Mouse (Mus musculus): Measurements from ENCODE around the gene Saa4. TPM values are rescaled to one million over a fixed set of nuclear protein-coding genes. Genes with fewer than 3 reads are reported as not detected.
"Not testable (repeated sequence)": the region's sequence is repeated elsewhere in the genome, so short reads cannot be mapped to it uniquely, and the experiment has no call there.

Gene Saa4
- total RNA-seq (2021): not detected
- long read RNA-seq, experiment 1: 0 reads
- long read RNA-seq, experiment 2: 0 reads

GRCm38 (mm10) chr7:46732458-46732857 lies at the start of gene Saa4:
TSS of gene Saa4 (minus strand) at chr7:46732603.
- no peak for DNase-seq
- intact Hi-C loops (cut with DNase I; ENCODE audit: low total_unique reads): no loop called here

- DNase-seq: peak; percentile 22
- intact Hi-C loops (cut with DNase I; ENCODE audit: low total_unique reads): no loop called here
These were observed 38.3 kb upstream of the Saa4 start for GRCm38 (mm10) chr7:46770706-46771105.

- DNase-seq: no peak
- intact Hi-C loops (cut with DNase I; ENCODE audit: low total_unique reads): loop anchor here (5.0 kb wide), 1 partner anchor 56 kb away; the partner anchor contains the start of gene Saal1
These were observed 36.0 kb upstream of the Saa4 start for GRCm38 (mm10) chr7:46768451-46768850.

GRCm38 (mm10) chr7:46767371-46767770 lies 35.0 kb upstream of the Saa4 start:
- no peak for DNase-seq
- intact Hi-C loops (cut with DNase I; ENCODE audit: low total_unique reads): loop anchor here (5.0 kb wide), 1 partner anchor 55 kb away; the partner anchor contains the start of gene Saal1

- intact Hi-C loops (cut with DNase I; ENCODE audit: low total_unique reads): loop anchor here (5.0 kb wide), 1 partner anchor 52 kb away; the partner anchor contains the start of gene Saal1
- DNase-seq: no peak
These were observed 32.3 kb upstream of the Saa4 start for GRCm38 (mm10) chr7:46764672-46765071.

GRCm38 (mm10) chr7:46762601-46763000 lies 30.2 kb upstream of the Saa4 start:
- intact Hi-C loops (cut with DNase I; ENCODE audit: low total_unique reads): no loop called here
- DNase-seq: no peak

- intact Hi-C loops (cut with DNase I; ENCODE audit: low total_unique reads): no loop called here
- no peak for DNase-seq
These were observed 28.8 kb upstream of the Saa4 start for GRCm38 (mm10) chr7:46761049-46761795.

- DNase-seq: no peak
- intact Hi-C loops (cut with DNase I; ENCODE audit: low total_unique reads): no loop called here
These were observed 19.1 kb upstream of the Saa4 start, which contains the start of gene Saa2 for GRCm38 (mm10) chr7:46751490-46751889. TSS of gene Saa2 (plus strand) at chr7:46751790.

GRCm38 (mm10) chr7:46748459-46748858 lies 16.1 kb upstream of the Saa4 start:
- no peak for DNase-seq
- intact Hi-C loops (cut with DNase I; ENCODE audit: low total_unique reads): no loop called here

- intact Hi-C loops (cut with DNase I; ENCODE audit: low total_unique reads): no loop called here
- peak; percentile 28 for DNase-seq
These were observed 14.0 kb upstream of the Saa4 start for GRCm38 (mm10) chr7:46746381-46746780.

GRCm38 (mm10) chr7:46745816-46746215 lies 13.4 kb upstream of the Saa4 start:
- no peak for DNase-seq
- intact Hi-C loops (cut with DNase I; ENCODE audit: low total_unique reads): no loop called here

- DNase-seq; intact Hi-C loops (cut with DNase I; ENCODE audit: low total_unique reads): not testable (repeated sequence)
These were observed 10.5 kb upstream of the Saa4 start, which contains the start of gene Saa1 for GRCm38 (mm10) chr7:46742880-46743279. TSS of gene Saa1 (minus strand) at chr7:46742980.

- DNase-seq; intact Hi-C loops (cut with DNase I; ENCODE audit: low total_unique reads): not testable (repeated sequence)
These were observed 7.6 kb upstream of the Saa4 start for GRCm38 (mm10) chr7:46740041-46740440.

GRCm38 (mm10) chr7:46738561-46739460 lies 6.4 kb upstream of the Saa4 start:
- intact Hi-C loops (cut with DNase I; ENCODE audit: low total_unique reads): no loop called here
- no peak for DNase-seq

- DNase-seq: no peak
- intact Hi-C loops (cut with DNase I; ENCODE audit: low total_unique reads): no loop called here
These were observed 2.6 kb upstream of the Saa4 start for GRCm38 (mm10) chr7:46734983-46735382.

- intact Hi-C loops (cut with DNase I; ENCODE audit: low total_unique reads): no loop called here
- DNase-seq: no peak
These were observed 4.8 kb downstream of the Saa4 start for GRCm38 (mm10) chr7:46727584-46727983.

- intact Hi-C loops (cut with DNase I; ENCODE audit: low total_unique reads): no loop called here
- no peak for DNase-seq
These were observed 8.0 kb downstream of the Saa4 start for GRCm38 (mm10) chr7:46724396-46724795.

- DNase-seq: no peak
- intact Hi-C loops (cut with DNase I; ENCODE audit: low total_unique reads): no loop called here
These were observed 8.6 kb downstream of the Saa4 start for GRCm38 (mm10) chr7:46723849-46724248.

GRCm38 (mm10) chr7:46723354-46723753 lies 9.0 kb downstream of the Saa4 start:
- intact Hi-C loops (cut with DNase I; ENCODE audit: low total_unique reads): no loop called here
- no peak for DNase-seq

- no peak for DNase-seq
- intact Hi-C loops (cut with DNase I; ENCODE audit: low total_unique reads): no loop called here
These were observed 11.9 kb downstream of the Saa4 start for GRCm38 (mm10) chr7:46720460-46720859.

Data from gastrocnemius, postnatal 14 days (tissue).